Mouse (Mus musculus) brain, adult 10 weeks (tissue): ENCODE measurements around the gene Otud7a. TPM values are rescaled to one million over a fixed set of nuclear protein-coding genes. Genes with fewer than 3 reads are reported as not detected.

Experiments
- polyA plus RNA-seq: library from polyadenylated mRNA; stranded (reverse); fragments of 350-450 nt; fragmentation: Illumina TruSeq; extraction: RNeasy Lipid Tissue Mini Kit (QIAGEN cat#74804); gene quantifications from one replicate; pipeline ENCODE4 v1.2.3, GENCODE M21; 2015; ENCODE audit warnings: low read depth, low replicate concordance

Otud7a gene
- polyA plus RNA-seq: 32.4 TPM

DNA sequence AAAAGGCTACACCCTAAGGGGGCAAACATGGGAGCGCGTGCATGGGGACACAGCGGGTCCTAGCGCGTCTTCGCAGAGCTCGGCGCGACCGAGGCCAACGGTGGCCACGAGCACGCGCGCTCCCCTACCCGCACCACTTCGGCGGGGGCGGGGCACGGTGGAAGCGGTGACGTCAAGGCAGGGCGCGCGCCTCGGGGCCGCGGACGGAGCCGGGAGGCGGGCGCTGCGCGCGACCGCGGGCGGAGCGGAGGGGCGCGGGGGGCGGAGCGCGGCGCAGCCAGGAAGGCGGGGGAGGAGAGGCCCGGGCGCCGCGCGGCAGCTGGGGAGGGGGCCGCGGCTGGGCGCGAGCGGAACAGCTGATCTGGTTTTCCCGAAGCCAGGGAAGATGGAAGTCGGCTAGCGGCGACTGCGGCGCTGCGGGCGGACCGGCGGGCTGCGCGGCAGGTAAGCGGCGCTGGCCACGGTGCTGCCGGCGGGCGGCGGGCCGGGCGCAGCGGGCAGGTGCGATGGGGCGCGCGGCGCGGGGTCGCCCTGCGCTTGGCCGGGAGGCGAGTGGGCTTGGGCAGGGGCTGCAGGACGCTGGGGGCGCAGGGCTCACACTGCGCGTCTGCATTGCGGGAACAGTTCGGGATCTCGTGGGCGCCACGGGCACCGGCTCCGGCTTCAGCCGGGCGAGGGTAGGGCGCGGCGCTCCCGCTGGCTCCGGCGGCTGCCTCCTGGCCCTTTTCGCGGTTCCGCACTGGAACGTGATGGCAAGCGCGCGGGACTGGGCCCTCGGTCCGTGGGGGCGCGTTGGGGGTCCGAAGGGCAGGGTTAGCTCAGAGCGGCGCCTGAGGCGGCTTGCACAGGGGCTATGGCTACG lies at the start of gene Otud7a:
TSS of gene Otud7a (plus strand) at position 268 of the 862 bp plus-strand sequence.

Other genes with a start within 250 kb of the Otud7a start
- gene Chrna7, start 232.2 kb upstream of the Otud7a start, polyA plus RNA-seq: 13.5 TPM